Mouse (Mus musculus): ENCODE data around the gene Tbx10.
A peak's percentile ranks its signal among the peaks of the same experiment; 100 is the strongest.
"Not testable (repeated sequence)": the region's sequence is repeated elsewhere in the genome, so short reads cannot be mapped to it uniquely, and the experiment has no call there.

Gene Tbx10

DNA sequence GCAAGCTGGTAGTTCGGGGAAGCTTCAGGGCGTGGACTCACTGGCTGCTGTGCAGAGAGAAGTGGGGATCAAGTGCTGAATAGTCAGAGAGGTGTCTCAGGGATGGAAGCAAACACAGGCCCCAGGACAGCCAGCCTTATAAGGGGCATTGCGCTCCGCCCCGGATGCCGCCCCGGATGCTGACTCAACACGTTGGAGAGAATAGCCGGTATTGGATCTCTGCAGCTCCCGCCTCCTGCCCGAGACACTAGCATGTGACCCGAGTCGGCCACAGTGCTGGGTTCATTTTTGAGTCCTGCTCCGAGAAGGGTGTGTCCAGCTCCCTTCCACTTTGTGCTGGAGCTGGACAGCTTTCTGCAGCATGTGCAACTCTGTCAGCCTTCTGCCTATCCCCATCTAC lies 49.6 kb downstream of the Tbx10 start:
- DNase-seq (ENCODE audit: low read depth, low spot score): peak; percentile 80

DNA sequence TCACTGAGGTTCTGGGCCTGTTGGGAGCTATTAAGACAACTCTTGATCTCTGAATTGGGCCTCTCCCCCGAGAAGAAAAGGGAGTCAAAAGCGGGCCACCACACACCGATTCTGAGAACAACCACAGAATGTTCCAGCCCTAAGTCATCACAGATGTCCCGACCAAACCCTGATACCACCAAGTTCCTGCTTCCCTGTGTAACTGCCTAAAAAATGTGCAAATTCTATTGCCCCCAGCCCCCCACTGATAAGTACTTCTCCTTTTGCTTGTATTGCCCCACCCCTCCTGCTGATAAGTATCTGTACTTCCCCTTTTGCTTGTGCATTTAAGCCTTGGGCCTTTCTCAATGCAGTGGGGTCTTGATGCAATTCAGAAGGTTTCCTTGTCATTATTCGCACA lies 51.6 kb downstream of the Tbx10 start:
- not testable (repeated sequence) for DNase-seq (ENCODE audit: low read depth, low spot score)

GRCm38 (mm10) chr19:4045966-4046865 lies 53.7 kb downstream of the Tbx10 start, which contains the start of gene Gstp2:
Gstp2 (minus strand) TSS chr19:4046023.
- DNase-seq (ENCODE audit: low read depth, low spot score): peak; percentile 90

DNA sequence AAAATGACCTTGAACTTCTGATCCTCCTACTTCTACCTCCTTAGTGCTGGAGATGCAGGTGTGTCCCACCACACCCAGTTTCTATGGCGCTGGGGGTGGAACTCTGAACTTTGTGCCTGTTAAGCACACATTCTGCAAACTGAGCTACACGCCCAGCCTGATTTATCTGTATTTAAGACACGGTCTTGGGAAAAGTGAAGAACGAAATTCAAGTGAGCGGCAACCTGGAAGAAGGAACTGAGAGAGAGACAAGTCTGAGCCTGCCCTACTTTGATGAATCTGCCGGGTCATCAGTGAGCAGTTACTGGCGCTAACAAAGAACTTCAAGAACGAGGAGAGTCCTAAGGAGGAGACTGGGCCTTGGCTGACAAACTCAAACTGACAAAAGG lies 54.3 kb downstream of the Tbx10 start:
- no peak for DNase-seq (ENCODE audit: low read depth, low spot score)

GRCm38 (mm10) chr19:4047859-4048258 lies 55.3 kb downstream of the Tbx10 start:
- peak; percentile 80 for DNase-seq (ENCODE audit: low read depth, low spot score)

GRCm38 (mm10) chr19:4049069-4049468 lies 56.5 kb downstream of the Tbx10 start:
- DNase-seq (ENCODE audit: low read depth, low spot score): not testable (repeated sequence)

Measured in skeletal muscle tissue, adult 2 months (tissue).